Mouse (Mus musculus): Measurements from ENCODE around the gene Lsm11. TPM values are rescaled to one million over a fixed set of nuclear protein-coding genes. Genes with fewer than 3 reads are reported as not detected.

Gene Lsm11
- polyA plus RNA-seq, 1 experiment from 2014 or later, result 1.8 TPM

DNA sequence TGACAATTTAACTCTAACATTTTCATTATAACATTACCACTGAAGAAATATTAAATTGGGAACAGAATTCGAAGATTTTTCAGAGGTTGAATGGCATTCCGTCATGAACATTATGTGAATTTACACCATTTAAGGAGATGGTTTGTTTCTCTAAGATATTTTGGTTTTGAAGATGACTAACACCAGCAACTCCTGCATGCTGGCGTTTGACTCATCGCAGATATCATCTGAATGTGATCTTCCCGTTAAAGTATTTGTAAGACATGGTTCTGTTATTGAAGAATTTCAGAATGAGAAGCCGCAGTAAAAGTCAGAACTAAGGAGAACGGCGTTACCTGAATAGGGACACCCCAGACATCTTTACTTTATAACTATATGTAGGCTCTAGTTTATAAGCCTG, 29.7 kb upstream of the Lsm11 start:
- no peak overlapping the region for H3K27ac ChIP-seq (ENCODE audit: low read depth)
- no peak for TF ChIP-seq EP300 (IDR thresholded peaks at IDR 0.05; ENCODE audit: low read depth)
- no peak for TF ChIP-seq CTCF (IDR thresholded peaks at IDR 0.05; ENCODE audit: low read depth)
- H3K4me2 ChIP-seq (ENCODE audit: low read depth, low read length), result no peak overlapping the region
- H3K27me3 ChIP-seq (ENCODE audit: insufficient read depth, low read length), result peaks cover 4% of the 10 kb centered on the region; the same call in 1 of the 2 replicates
- H3K36me3 ChIP-seq (replicated peaks; ENCODE audit: insufficient read depth, low read length), result no peaks in the 10 kb centered on the region
- H3K4me3 ChIP-seq (ENCODE audit: low read depth, low read length), result no peak overlapping the region
- ATAC-seq (no peak), DNase-seq (no peak)
- no peaks in the 10 kb centered on the region for H3K4me1 ChIP-seq (ENCODE audit: insufficient read depth)
- 80% methylated on average over 8 of the region's 8 CpGs for WGBS (ENCODE audit: insufficient replicate concordance)
- H3K9me3 ChIP-seq (ENCODE audit: low read length), result peaks cover under 1% of the 10 kb centered on the region; the same call in 1 of the 2 replicates
- no peak overlapping the region for H3K9ac ChIP-seq (replicated peaks)

DNA sequence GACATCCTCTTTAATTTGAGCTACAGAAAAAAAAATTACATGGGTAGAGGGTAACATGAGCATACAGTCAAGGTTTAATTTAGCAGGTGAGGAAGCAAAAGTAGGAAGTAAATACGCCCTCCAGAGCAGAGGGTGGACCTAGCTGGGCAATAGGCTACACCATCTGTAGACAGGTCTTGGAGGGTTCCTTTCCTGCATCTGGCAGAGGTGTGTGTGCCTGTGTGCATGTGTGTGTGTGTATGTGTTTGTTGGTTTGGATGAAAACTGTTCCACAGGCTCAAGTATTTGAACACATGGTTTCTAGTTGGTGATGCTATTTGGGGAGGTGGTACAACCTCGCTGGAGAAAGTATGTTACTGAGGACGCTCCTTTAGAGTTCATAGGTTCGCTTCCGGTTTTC, 28.9 kb upstream of the Lsm11 start:
- H3K9ac ChIP-seq (replicated peaks), result no peak overlapping the region

DNA sequence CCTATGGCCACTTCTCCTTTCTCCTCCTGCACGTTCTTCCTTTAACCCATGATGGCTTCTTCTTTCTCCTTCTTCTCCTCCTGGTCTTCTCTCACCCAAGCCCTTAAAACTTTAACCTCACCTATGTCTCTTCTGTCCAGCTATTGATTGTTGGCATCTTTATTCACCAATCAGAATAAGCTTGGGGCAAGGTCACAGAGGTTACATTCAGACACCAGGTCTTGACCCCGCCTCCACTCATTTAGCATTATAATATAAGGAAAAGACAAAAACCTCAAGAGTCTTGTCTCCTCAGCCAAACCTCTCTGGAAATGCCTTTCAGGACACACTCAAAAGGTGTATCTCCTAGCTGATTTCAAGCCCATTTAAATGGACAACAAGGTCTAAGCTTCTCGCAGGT, 23.7 kb upstream of the Lsm11 start:
- no peak overlapping the region for H3K4me2 ChIP-seq (ENCODE audit: low read depth, low read length)
- no peak for TF ChIP-seq CTCF (IDR thresholded peaks at IDR 0.05; ENCODE audit: low read depth)
- TF ChIP-seq EP300 (IDR thresholded peaks at IDR 0.05; ENCODE audit: low read depth), result no peak
- no peak overlapping the region for H3K27ac ChIP-seq (ENCODE audit: low read depth)
- H3K9ac ChIP-seq (replicated peaks), result no peak overlapping the region
- no peak overlapping the region for H3K4me3 ChIP-seq (ENCODE audit: low read depth, low read length)
- H3K9me3 ChIP-seq (ENCODE audit: low read length), result no peaks in the 10 kb centered on the region
- H3K27me3 ChIP-seq (ENCODE audit: insufficient read depth, low read length), result no peaks in the 10 kb centered on the region
- no peak for ATAC-seq
- WGBS (ENCODE audit: insufficient replicate concordance), result 70% methylated on average over 3 of the region's 3 CpGs
- H3K4me1 ChIP-seq (ENCODE audit: insufficient read depth), result no peaks in the 10 kb centered on the region
- no peak for DNase-seq
- H3K36me3 ChIP-seq (replicated peaks; ENCODE audit: insufficient read depth, low read length), result no peaks in the 10 kb centered on the region

More for the DNA sequence above, 28.9 kb upstream of the Lsm11 start:
- TF ChIP-seq CTCF (IDR thresholded peaks at IDR 0.05; ENCODE audit: low read depth) (no peak), EP300 (IDR thresholded peaks at IDR 0.05; ENCODE audit: low read depth) (no peak)
- Histone ChIP-seq H3K4me2 (ENCODE audit: low read depth, low read length) (no peak overlapping the region), H3K36me3 (replicated peaks; ENCODE audit: insufficient read depth, low read length) (no peaks in the 10 kb centered on the region), H3K27me3 (ENCODE audit: insufficient read depth, low read length) (no peaks in the 10 kb centered on the region), H3K9me3 (ENCODE audit: low read length) (no peaks in the 10 kb centered on the region), H3K4me3 (ENCODE audit: low read depth, low read length) (no peak overlapping the region), H3K27ac (ENCODE audit: low read depth) (no peak overlapping the region), H3K4me1 (ENCODE audit: insufficient read depth) (no peaks in the 10 kb centered on the region)
- DNase-seq, result no peak
- no peak for ATAC-seq
- 71% methylated on average over 5 of the region's 5 CpGs for WGBS (ENCODE audit: insufficient replicate concordance)

DNA sequence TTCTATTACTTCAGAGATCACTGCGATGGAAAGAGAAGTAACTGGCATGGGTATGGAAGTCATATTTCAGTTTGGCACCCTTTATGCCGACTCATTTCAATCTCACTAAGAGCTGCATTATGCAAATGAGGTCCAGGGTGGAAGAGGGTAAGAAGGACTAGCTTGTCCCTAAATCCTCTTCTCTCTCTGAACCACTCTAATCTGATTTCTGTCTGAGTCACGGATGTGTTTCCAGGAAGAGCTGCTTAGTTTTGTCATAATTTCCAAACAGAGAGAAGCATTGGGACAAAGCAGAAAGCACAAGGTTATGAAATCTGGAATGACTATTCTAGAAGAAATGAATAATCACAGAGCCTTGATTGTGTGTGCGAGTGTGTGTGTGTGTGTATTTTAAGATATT, 22.2 kb upstream of the Lsm11 start:
- Histone ChIP-seq H3K36me3 (replicated peaks; ENCODE audit: insufficient read depth, low read length) (no peaks in the 10 kb centered on the region), H3K4me2 (ENCODE audit: low read depth, low read length) (no peak overlapping the region), H3K9ac (replicated peaks) (no peak overlapping the region), H3K27me3 (ENCODE audit: insufficient read depth, low read length) (no peaks in the 10 kb centered on the region), H3K27ac (ENCODE audit: low read depth) (no peak overlapping the region), H3K4me3 (ENCODE audit: low read depth, low read length) (no peak overlapping the region), H3K4me1 (ENCODE audit: insufficient read depth) (no peaks in the 10 kb centered on the region), H3K9me3 (ENCODE audit: low read length) (no peaks in the 10 kb centered on the region)
- WGBS (ENCODE audit: insufficient replicate concordance), result 72% methylated on average over 4 of the region's 4 CpGs
- TF ChIP-seq CTCF (IDR thresholded peaks at IDR 0.05; ENCODE audit: low read depth) (no peak), EP300 (IDR thresholded peaks at IDR 0.05; ENCODE audit: low read depth) (no peak)
- ATAC-seq (no peak), DNase-seq (no peak)

DNA sequence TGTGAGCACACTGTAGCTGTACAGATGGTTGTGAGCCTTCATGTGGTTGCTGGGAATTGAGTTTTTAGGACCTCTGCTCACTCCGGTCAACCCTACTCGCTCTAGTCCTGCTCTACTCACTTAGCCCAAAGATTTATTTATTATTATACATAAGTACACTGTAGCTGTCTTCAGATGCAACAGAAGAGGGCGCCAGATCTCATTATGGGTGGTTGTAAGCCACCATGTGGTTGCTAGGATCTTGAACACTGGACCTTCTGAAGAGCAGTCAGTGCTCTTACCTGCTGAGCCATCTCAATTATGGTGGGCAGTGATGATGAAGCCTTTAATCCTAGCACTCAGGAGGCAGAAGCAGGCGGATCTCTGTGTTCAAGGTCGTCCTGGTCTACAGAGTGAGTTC, 15.3 kb upstream of the Lsm11 start:
- Histone ChIP-seq H3K27me3 (ENCODE audit: insufficient read depth, low read length) (no peaks in the 10 kb centered on the region), H3K4me1 (ENCODE audit: insufficient read depth) (no peaks in the 10 kb centered on the region), H3K9me3 (ENCODE audit: low read length) (no peaks in the 10 kb centered on the region), H3K27ac (ENCODE audit: low read depth) (no peak overlapping the region), H3K36me3 (replicated peaks; ENCODE audit: insufficient read depth, low read length) (no peaks in the 10 kb centered on the region), H3K9ac (replicated peaks) (no peak overlapping the region), H3K4me2 (ENCODE audit: low read depth, low read length) (no peak overlapping the region), H3K4me3 (ENCODE audit: low read depth, low read length) (no peak overlapping the region)
- ATAC-seq, result no peak
- TF ChIP-seq CTCF (IDR thresholded peaks at IDR 0.05; ENCODE audit: low read depth), result peak; percentile 40; the same call in 1 of the 2 replicates
- no peak for TF ChIP-seq EP300 (IDR thresholded peaks at IDR 0.05; ENCODE audit: low read depth)
- WGBS (ENCODE audit: insufficient replicate concordance), result 78% methylated on average over 5 of the region's 5 CpGs
- DNase-seq, result no peak

DNA sequence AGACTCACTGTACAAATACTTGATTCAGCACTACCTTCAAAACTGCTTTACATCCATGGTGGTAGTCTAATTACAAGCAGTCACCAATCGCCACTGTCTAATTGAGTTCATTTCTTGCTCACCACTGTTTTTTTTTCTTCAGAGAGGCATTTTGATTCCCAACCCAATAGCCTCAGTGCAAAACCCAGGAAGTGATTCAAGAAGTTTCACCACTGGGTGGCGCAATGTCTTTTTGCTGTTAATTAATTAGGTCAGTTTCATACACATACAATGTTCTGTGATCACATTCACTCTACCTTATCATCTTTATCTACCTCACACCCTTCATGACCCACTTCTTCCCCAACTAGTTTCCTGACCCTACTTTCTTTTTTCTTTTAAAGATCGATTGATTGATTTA, 14.9 kb upstream of the Lsm11 start:
- TF ChIP-seq EP300 (IDR thresholded peaks at IDR 0.05; ENCODE audit: low read depth), result no peak
- peak; percentile 57 for TF ChIP-seq CTCF (IDR thresholded peaks at IDR 0.05; ENCODE audit: low read depth)
- 71% methylated on average over 3 of the region's 3 CpGs for WGBS (ENCODE audit: insufficient replicate concordance)
- H3K9ac ChIP-seq (replicated peaks), result no peak overlapping the region
- H3K27ac ChIP-seq (ENCODE audit: low read depth), result no peak overlapping the region
- H3K4me1 ChIP-seq (ENCODE audit: insufficient read depth), result peaks cover 3% of the 10 kb centered on the region
- H3K36me3 ChIP-seq (replicated peaks; ENCODE audit: insufficient read depth, low read length), result no peaks in the 10 kb centered on the region
- peak; percentile 49 for DNase-seq
- no peaks in the 10 kb centered on the region for H3K9me3 ChIP-seq (ENCODE audit: low read length)
- no peak for ATAC-seq
- H3K4me3 ChIP-seq (ENCODE audit: low read depth, low read length), result no peak overlapping the region
- no peak overlapping the region for H3K4me2 ChIP-seq (ENCODE audit: low read depth, low read length)
- H3K27me3 ChIP-seq (ENCODE audit: insufficient read depth, low read length), result no peaks in the 10 kb centered on the region

Measured in liver, postnatal 0 days (tissue).